ENCODE assay signal across 12 mouse cellular contexts in genomic region chr11:78745475-78745874, GRCm38 (mm10). TPM values are rescaled to one million over a fixed set of nuclear protein-coding genes. Genes with fewer than 3 reads are reported as not detected.
A peak's percentile ranks its signal among the peaks of the same experiment; 100 is the strongest.
DNase-seq lines count a peak whose midpoint lies in the region; ATAC-seq and TF ChIP-seq lines count a peak whose summit lies in the region.
"Had no signal": no experiment of that assay in that cellular context is flagged by ENCODE, and none has a peak within 500 bp of the region (broad histone marks: within the 10 kb centered on the region; RNA-seq: fewer than 3 reads in every experiment).

No protein-coding gene starts in this region.

- H3K4me2 ChIP-seq in forebrain, postnatal 0 days (ENCODE audit: low read depth) = no peak overlapping the region
- no peak overlapping the region for H3K4me2 ChIP-seq in forebrain, embryonic 13.5 days
- H3K4me2 ChIP-seq: embryonic facial prominence, embryonic 13.5 days; midbrain, embryonic 15.5 days had no signal

- no peak overlapping the region for H3K27ac ChIP-seq in forebrain, postnatal 0 days (ENCODE audit: low read depth, low read length)
- H3K27ac ChIP-seq in forebrain, embryonic 13.5 days = no peak overlapping the region
- H3K27ac ChIP-seq: embryonic facial prominence, embryonic 13.5 days; liver, embryonic 14.5 days; midbrain, embryonic 15.5 days had no signal

- intact Hi-C loops in heart, postnatal 14 days (cut with DNase I) = loop anchor here (5.0 kb wide), 1 partner anchor 77 kb away; no protein-coding TSS in a partner anchor

- no peaks in the 10 kb centered on the region for H3K9me3 ChIP-seq in forebrain, postnatal 0 days (ENCODE audit: low read length)
- H3K9me3 ChIP-seq in forebrain, embryonic 13.5 days (replicated peaks) = no peaks in the 10 kb centered on the region
- H3K9me3 ChIP-seq: embryonic facial prominence, embryonic 13.5 days; midbrain, embryonic 15.5 days had no signal

- H3K27me3 ChIP-seq in forebrain, postnatal 0 days (ENCODE audit: insufficient read depth, low read length) = no peaks in the 10 kb centered on the region
- no peaks in the 10 kb centered on the region for H3K27me3 ChIP-seq in forebrain, embryonic 13.5 days
- H3K27me3 ChIP-seq: embryonic facial prominence, embryonic 13.5 days; midbrain, embryonic 15.5 days had no signal

- H3K9ac ChIP-seq in forebrain, postnatal 0 days = no peak overlapping the region
- H3K9ac ChIP-seq in forebrain, embryonic 13.5 days = no peak overlapping the region; the same call in 1 of the 2 replicates
- H3K9ac ChIP-seq: embryonic facial prominence, embryonic 13.5 days; liver, embryonic 14.5 days; midbrain, embryonic 15.5 days had no signal

- peak; percentile 42 for ATAC-seq in forebrain, postnatal 0 days
- ATAC-seq in forebrain, embryonic 13.5 days = no peak
- no peak for ATAC-seq in erythroblast, adult 5-6 weeks (replicated peaks; ENCODE audit: low FRiP score, poor library complexity, severe bottlenecking)
- ATAC-seq: midbrain, embryonic 15.5 days had no signal

- DNase-seq in forebrain, postnatal 0 days = no peak
- DNase-seq in retina, postnatal 1 day = peak; percentile 49
- DNase-seq in retina, embryonic 14.5 days (ENCODE audit: low spot score) = no peak
- peak; percentile 5 to 40 for DNase-seq in heart, postnatal 14 days
- DNase-seq in layer of hippocampus, postnatal 14 days (ENCODE audit: low spot score in 2 of 2) = no peak
- DNase-seq in left cerebral cortex, adult 18-20 months (ENCODE audit: low spot score in 2 of 2) = no peak
- DNase-seq: thymus, adult 18-20 months had no signal

- TF ChIP-seq CTCF in forebrain, postnatal 0 days (IDR thresholded peaks at IDR 0.05; ENCODE audit: low read depth) = no peak

- no peak overlapping the region for H3K4me3 ChIP-seq in forebrain, postnatal 0 days (ENCODE audit: low read depth, low read length)
- H3K4me3 ChIP-seq in forebrain, embryonic 13.5 days = no peak overlapping the region
- H3K4me3 ChIP-seq: embryonic facial prominence, embryonic 13.5 days; midbrain, embryonic 15.5 days had no signal

- no peaks in the 10 kb centered on the region for H3K36me3 ChIP-seq in forebrain, postnatal 0 days (ENCODE audit: insufficient read depth)
- peaks cover 14% of the 10 kb centered on the region for H3K36me3 ChIP-seq in forebrain, embryonic 13.5 days (ENCODE audit: poor library complexity, severe bottlenecking)
- H3K36me3 ChIP-seq: midbrain, embryonic 15.5 days had no signal

- WGBS in forebrain, postnatal 0 days = 53% methylated on average over 4 of the region's 4 CpGs
- WGBS in forebrain, embryonic 13.5 days = 73% methylated on average over 4 of the region's 4 CpGs

- peaks cover 1% of the 10 kb centered on the region for H3K4me1 ChIP-seq in forebrain, postnatal 0 days (ENCODE audit: insufficient read depth)
- peaks cover 37% of the 10 kb centered on the region for H3K4me1 ChIP-seq in forebrain, embryonic 13.5 days

RNA-seq across cellular contexts. Expression of gene Ccnq, which starts 6.1 kb away (rescaled TPM):
- 28.3 and 30.7 TPM in 2 replicates for total RNA-seq in forebrain, postnatal 0 days (2014; rRNA removed)
- 31.8 and 33.1 TPM in 2 replicates for polyA plus RNA-seq in forebrain, postnatal 0 days (2015; fragmentation: Nextera tagmentation; extraction: Ambion mirVana)
- 39.5 and 39.8 TPM in 2 replicates for polyA plus RNA-seq in forebrain, embryonic 13.5 days (2015; fragmentation: Nextera tagmentation; extraction: Ambion mirVana)
- 10 to 100 TPM; 12.9 to 14.2 TPM for total RNA-seq in heart, postnatal 14 days (2021)
- 4.6 and 16.7 TPM in 2 replicates for total RNA-seq in erythroblast, adult 5-6 weeks (2015; ENCODE audit: low replicate concordance)
- 4.7 and 6.6 TPM in 2 replicates for total RNA-seq in erythroblast, adult 5-6 weeks (2017; ENCODE audit: low replicate concordance)
- 10 to 100 TPM; 17.4 to 18.4 TPM for total RNA-seq in layer of hippocampus, postnatal 14 days (2021)
- 10 to 100 TPM; 16.1 to 16.7 TPM for total RNA-seq in left cerebral cortex, adult 18-20 months (2021)

RNA-seq across cellular contexts. Expression of gene Nlk, which starts 48.3 kb away (rescaled TPM):
- total RNA-seq in forebrain, postnatal 0 days (2014; rRNA removed) = 43.1 and 43.2 TPM in 2 replicates
- 26.0 and 27.8 TPM in 2 replicates for polyA plus RNA-seq in forebrain, postnatal 0 days (2015; fragmentation: Nextera tagmentation; extraction: Ambion mirVana)
- polyA plus RNA-seq in forebrain, embryonic 13.5 days (2015; fragmentation: Nextera tagmentation; extraction: Ambion mirVana) = 34.1 and 34.2 TPM in 2 replicates
- 10 to 100 TPM; 14.4 to 16.3 TPM for total RNA-seq in heart, postnatal 14 days (2021)
- 2.7 and 8.8 TPM in 2 replicates for total RNA-seq in erythroblast, adult 5-6 weeks (2015; ENCODE audit: low replicate concordance)
- total RNA-seq in erythroblast, adult 5-6 weeks (2017; ENCODE audit: low replicate concordance) = 5.2 and 9.5 TPM in 2 replicates
- total RNA-seq in layer of hippocampus, postnatal 14 days (2021) = 10 to 100 TPM; 38.3 to 41.4 TPM
- total RNA-seq in left cerebral cortex, adult 18-20 months (2021) = 100 to 1,000 TPM; 103 to 113 TPM

Comparison
In these comparisons a context has a peak if more than half of its experiments do, and no peak if none do; other contexts are left out.
1. DNase-seq: peak in retina, postnatal 1 day (single experiment) and heart, postnatal 14 days (2 of 2); none in forebrain, postnatal 0 days (single experiment), retina, embryonic 14.5 days (single experiment), layer of hippocampus, postnatal 14 days (0 of 2) and left cerebral cortex, adult 18-20 months (0 of 2).